Mouse (Mus musculus): ENCODE results near the gene Acsbg1. TPM values are rescaled to one million over a fixed set of nuclear protein-coding genes. Genes with fewer than 3 reads are reported as not detected.

Gene Acsbg1
- total RNA-seq, 2 experiments from 2014 or later: 88.4 to 93.5 TPM

GRCm38 (mm10) chr9:54676531-54676986 lies 14.9 kb upstream of the Acsbg1 start:
- intact Hi-C loops (cut with DNase I): loop anchor here (1.0 to 10.0 kb wide), 2 partner anchors 61 to 142 kb away; partner anchors contain the start of gene Sh2d7

DNA sequence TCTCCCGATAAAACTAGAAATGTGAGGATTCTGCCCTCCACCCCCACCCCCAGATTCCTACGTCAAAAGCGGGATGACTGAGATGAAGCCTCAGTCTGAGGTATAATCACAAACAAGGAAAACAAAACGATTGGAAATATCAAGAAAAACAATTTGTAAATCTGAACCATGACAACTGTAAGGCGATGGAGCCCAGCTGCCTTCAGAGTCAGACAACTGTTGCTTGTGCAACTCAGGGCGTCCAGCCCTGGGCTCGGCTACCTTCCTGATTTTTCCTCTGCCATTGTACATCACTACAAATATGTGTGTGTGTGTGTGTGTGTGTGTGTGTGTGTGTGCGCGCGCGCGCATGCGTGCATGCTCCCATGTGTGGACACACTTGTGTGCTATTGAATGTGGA lies 12.2 kb upstream of the Acsbg1 start:
- intact Hi-C loops (cut with DNase I): loop anchor here (10.0 kb wide), 1 partner anchor 139 kb away; the partner anchor contains the start of gene Sh2d7
- no peak for DNase-seq (ENCODE audit: extremely low spot score in 1 of 2, low spot score in 2 of 2)

More at GRCm38 (mm10) chr9:54676531-54676986, 14.9 kb upstream of the Acsbg1 start:
- peak; percentile 61 to 71 for DNase-seq (ENCODE audit: extremely low spot score in 1 of 2, low spot score in 2 of 2)

- DNase-seq (ENCODE audit: extremely low spot score in 1 of 2, low spot score in 2 of 2): no peak
- intact Hi-C loops (cut with DNase I): loop anchor here (10.0 kb wide), 1 partner anchor 137 kb away; the partner anchor contains the start of gene Sh2d7
Measured at GRCm38 (mm10) chr9:54671962-54672361, 10.3 kb upstream of the Acsbg1 start.

DNA sequence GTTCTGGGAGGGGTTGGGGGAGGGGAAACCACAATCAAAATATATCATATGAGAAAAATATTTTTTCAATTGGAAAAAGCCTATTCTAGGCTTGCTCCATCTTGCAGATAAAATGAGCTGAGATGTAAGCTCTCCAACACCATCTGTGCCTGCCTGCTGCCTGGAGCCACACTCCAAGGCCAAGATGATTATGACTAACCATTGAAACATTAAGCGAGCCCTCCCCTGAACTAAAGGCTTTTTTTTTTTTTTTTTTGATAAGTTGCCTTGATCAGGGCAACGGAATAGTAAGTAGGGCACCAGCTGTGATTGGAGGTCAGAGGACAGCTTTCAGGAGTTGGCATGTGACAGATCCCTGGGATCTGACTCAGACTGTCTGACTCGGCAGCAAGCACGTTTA lies 6.8 kb upstream of the Acsbg1 start:
- intact Hi-C loops (cut with DNase I): no loop called here
- DNase-seq (ENCODE audit: extremely low spot score in 1 of 2, low spot score in 2 of 2): peak in 1 of 2 experiments; percentile 56

GRCm38 (mm10) chr9:54666116-54666515 lies 4.4 kb upstream of the Acsbg1 start:
- intact Hi-C loops (cut with DNase I): no loop called here
- no peak for DNase-seq (ENCODE audit: extremely low spot score in 1 of 2, low spot score in 2 of 2)

GRCm38 (mm10) chr9:54664358-54664757 lies 2.7 kb upstream of the Acsbg1 start:
- no peak for DNase-seq (ENCODE audit: extremely low spot score in 1 of 2, low spot score in 2 of 2)
- intact Hi-C loops (cut with DNase I): no loop called here

GRCm38 (mm10) chr9:54658773-54659172 lies 2.9 kb downstream of the Acsbg1 start:
- intact Hi-C loops (cut with DNase I): no loop called here
- no peak for DNase-seq (ENCODE audit: extremely low spot score in 1 of 2, low spot score in 2 of 2)

DNA sequence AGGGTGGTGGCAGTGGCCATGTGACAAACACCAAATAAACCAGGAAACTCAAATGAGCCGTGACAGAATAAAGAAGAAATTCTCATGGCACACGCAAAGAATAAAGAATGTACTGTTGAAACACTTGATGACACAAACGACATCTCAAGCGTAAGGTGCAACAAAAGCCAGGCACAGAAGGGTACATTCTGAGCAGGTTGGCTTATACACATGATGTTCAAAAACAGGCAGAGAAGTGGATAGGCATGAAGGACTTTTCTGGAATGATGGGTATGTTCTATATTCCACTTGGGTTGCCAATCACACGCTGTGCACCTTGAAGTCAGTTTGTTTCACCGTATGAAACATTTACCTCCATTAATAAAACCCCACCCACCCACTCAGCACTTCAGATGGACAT lies 5.3 kb downstream of the Acsbg1 start:
- no peak for DNase-seq (ENCODE audit: extremely low spot score in 1 of 2, low spot score in 2 of 2)
- intact Hi-C loops (cut with DNase I): no loop called here

DNA sequence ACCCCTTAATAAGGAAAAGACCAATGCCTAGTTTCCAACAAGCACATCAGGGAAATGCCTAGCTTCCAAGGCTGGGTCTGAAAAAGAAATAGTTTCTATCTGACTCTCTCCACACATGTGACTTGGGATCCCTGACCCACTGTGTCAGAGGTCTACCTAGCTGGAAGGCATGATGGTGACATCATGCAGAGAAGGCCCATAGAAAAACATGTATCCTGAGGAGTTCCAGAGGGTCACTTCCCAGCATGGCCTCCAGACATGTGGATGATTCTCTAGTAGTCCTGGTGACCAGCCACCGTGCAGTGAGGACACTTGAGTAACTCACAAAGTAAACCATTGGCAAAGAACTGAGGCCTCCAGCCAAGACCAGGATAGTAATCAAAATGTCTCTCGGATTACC lies 5.8 kb downstream of the Acsbg1 start:
- no peak for DNase-seq (ENCODE audit: extremely low spot score in 1 of 2, low spot score in 2 of 2)
- intact Hi-C loops (cut with DNase I): no loop called here

DNA sequence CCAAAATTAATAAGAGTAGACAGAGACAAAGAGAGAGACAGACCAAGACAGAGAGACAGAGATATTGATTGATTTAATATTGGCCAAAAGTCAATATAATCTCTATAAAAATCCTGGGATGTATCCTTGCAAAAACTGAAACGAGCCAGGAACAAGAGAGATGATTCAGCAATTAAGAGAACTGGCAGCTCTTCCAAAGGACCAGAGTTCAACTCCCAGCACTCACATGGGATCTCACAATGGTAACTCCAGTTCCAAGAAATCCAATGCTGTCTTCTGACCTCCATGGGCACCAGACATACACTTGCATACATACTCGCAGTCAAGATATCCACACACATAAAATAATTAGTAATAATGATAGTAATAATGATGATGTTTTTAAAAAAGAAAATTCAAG lies 8.9 kb downstream of the Acsbg1 start:
- DNase-seq (ENCODE audit: extremely low spot score in 1 of 2, low spot score in 2 of 2): no peak
- intact Hi-C loops (cut with DNase I): no loop called here

DNA sequence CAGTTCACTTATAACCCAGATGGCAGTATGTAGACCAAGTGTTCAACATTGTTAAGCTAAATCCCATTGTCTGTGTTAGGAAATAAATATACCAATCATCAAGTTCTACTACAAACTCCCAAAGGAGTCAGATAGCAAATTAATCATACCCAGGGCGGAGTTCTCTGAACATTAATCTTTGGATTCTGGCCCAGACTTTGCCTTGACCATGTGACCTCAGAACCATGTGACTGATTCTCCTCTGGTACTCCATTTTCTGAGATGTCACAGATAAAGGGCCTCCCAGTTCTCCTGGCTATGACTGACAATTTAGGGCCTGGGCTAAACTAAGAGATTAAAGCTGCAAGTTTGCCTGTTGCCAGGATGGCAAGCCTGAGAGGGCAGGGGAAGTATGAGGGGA lies 12.3 kb downstream of the Acsbg1 start:
- DNase-seq (ENCODE audit: extremely low spot score in 1 of 2, low spot score in 2 of 2): no peak
- intact Hi-C loops (cut with DNase I): no loop called here

- DNase-seq (ENCODE audit: extremely low spot score in 1 of 2, low spot score in 2 of 2): no peak
- intact Hi-C loops (cut with DNase I): no loop called here
Measured at GRCm38 (mm10) chr9:54647456-54647855, 14.2 kb downstream of the Acsbg1 start.

DNA sequence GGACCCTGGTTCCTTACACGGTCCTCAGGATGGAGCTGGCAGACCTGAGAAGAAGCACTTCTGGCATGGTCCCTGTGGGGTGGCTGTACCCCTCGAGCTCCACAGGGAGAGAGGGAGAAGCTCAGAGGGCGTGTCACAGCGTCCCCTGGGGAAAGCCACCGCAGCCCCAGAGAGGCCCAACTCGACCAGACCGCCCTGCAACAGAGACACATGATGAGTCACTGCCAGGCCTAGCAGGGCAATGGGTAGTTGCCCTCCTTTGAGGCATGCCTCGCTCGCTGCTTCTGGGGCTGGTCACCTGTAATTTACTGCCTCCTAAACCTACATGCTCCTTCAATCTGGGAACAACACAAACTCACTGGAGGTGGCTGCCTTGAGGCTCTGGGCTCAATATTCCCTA lies 15.4 kb downstream of the Acsbg1 start:
- DNase-seq (ENCODE audit: extremely low spot score in 1 of 2, low spot score in 2 of 2): no peak
- intact Hi-C loops (cut with DNase I): no loop called here

DNA sequence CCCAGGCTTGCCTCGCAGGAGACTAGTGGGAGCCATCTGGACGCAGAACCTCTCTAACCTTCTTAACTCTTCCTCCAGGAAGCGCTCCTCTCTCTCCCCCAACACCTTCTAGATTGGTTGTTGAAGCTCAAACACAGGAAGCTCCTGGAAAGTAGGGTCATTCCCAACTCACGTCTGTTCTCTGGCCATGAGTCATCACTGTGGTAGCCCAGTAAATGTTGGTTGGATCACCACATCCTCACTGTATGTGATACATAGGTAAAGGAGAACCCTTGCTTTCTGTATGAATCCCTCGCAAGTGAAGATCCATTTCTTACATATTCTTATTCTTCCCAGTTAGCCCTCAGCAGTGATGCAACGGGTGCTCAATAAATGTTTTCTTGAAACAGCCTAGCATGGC lies 16.1 kb downstream of the Acsbg1 start:
- intact Hi-C loops (cut with DNase I): no loop called here

GRCm38 (mm10) chr9:54643179-54643578 lies 18.5 kb downstream of the Acsbg1 start:
- intact Hi-C loops (cut with DNase I): no loop called here
- no peak for DNase-seq (ENCODE audit: extremely low spot score in 1 of 2, low spot score in 2 of 2)

More for the DNA sequence above, 16.1 kb downstream of the Acsbg1 start:
- no peak for DNase-seq (ENCODE audit: extremely low spot score in 1 of 2, low spot score in 2 of 2)

- intact Hi-C loops (cut with DNase I): no loop called here
Measured at GRCm38 (mm10) chr9:54642556-54642955, 19.1 kb downstream of the Acsbg1 start.

GRCm38 (mm10) chr9:54642149-54642548 lies 19.5 kb downstream of the Acsbg1 start:
- intact Hi-C loops (cut with DNase I): no loop called here
- no peak for DNase-seq (ENCODE audit: extremely low spot score in 1 of 2, low spot score in 2 of 2)

More at GRCm38 (mm10) chr9:54642556-54642955, 19.1 kb downstream of the Acsbg1 start:
- DNase-seq (ENCODE audit: extremely low spot score in 1 of 2, low spot score in 2 of 2): no peak

GRCm38 (mm10) chr9:54641548-54641947 lies 20.1 kb downstream of the Acsbg1 start:
- DNase-seq (ENCODE audit: extremely low spot score in 1 of 2, low spot score in 2 of 2): no peak
- intact Hi-C loops (cut with DNase I): no loop called here

- no peak for DNase-seq (ENCODE audit: extremely low spot score in 1 of 2, low spot score in 2 of 2)
- intact Hi-C loops (cut with DNase I): no loop called here
Measured at GRCm38 (mm10) chr9:54639192-54639591, 22.5 kb downstream of the Acsbg1 start.

DNA sequence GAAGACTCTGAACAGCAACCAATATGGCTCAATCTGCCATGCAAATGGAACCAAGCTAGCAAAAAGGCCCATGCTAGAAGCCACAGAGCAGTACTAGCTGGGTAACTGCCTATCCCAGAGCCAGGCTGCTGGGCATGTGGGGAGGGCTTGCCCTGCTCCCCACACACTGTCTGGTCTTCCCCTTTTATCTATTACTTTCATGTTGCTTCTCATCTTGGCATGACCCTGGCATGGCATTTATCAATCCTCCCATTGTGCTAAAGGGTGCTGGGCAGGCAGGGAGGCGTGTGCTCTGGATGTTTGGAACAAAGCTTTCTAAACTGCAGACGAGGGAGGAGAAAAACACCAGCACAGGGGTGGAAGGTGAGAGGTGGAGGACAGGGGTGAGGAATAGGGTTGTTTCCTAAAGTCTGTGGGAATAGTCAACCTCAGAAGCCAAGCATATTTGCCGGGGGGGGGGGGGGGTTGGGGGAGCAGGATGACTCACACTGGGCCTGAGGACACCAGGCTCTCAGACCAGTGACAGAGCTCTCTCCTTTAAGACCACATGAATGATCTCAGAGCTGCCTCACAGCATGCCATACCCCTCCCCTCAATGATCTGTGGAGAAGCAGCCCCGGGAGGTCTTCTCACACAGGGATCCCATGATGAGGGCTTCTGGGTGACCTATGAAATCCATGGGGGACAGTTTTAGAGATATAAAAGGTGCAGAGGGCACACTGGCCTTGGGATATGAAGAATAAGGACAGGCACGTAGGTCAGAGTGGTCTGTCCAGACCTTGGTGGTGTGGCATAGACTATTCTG lies 24.0 kb downstream of the Acsbg1 start:
- DNase-seq (ENCODE audit: extremely low spot score in 1 of 2, low spot score in 2 of 2): no peak
- intact Hi-C loops (cut with DNase I): no loop called here
